Mouse (Mus musculus) liver, adult 2 months (tissue): ENCODE data around the gene Maml3.

Experiments
- CTCF ChIP-seq: fragments of 200-500 bp; IDR thresholded peaks from 2 replicates; pipeline ENCODE4 v1.5.1; 2011; ENCODE audit warnings: low read depth, low read length, control low read depth
- POLR2A ChIP-seq: fragments of 200-500 bp; IDR thresholded peaks from 2 replicates; pipeline ENCODE4 v1.6.1; 2011; ENCODE audit warnings: low read length, control low read depth; ENCODE audit not compliant: insufficient read depth; ENCODE audit errors: extremely low read depth

DNA sequence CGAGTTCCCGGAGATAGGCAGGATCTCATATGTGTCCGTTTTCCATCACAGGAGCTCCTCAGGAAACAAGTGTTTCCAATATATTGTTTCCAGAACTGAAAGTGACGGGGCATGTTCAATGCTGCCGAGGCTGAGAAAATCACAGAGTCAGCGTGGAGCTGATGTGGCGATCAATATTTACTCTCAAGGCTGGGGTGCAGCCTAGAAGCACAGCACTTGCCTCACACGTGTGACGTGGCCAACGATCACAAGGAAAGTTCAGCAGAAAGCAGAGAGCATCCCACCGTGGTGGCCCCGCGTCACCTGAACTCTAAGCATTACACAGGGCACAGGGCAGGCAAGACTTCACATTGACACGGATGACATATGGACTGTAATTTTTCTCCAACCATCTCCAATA, 410.3 kb downstream of the Maml3 start:
- TF ChIP-seq CTCF (no peak), POLR2A (no peak)
